Mouse (Mus musculus): ENCODE results near the gene 1700020D05Rik.

DNA sequence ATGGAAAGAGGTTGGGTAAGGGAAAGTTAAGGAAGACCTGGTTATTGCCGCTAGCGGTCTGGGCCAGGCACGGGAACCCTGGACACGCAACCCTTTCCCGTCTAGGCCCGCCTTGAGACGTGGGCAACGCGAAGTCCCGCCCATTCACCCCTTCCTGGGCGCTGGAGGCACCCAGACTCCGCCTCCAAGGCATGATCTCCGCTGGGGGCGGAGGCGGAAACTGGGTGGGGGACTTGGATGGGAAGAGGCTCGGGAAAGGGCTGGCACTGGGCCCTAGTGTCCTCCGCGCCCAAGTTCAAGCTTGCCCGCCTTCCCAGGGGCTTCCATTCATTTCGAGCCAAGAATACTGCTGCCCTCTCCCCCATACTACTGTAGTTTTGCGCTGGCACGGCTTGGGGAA, 29.9 kb downstream of the 1700020D05Rik start, which contains the start of gene Efemp2:
- no peak for TF ChIP-seq CTCF (IDR thresholded peaks at IDR 0.05; ENCODE audit: control insufficient read depth, insufficient read depth, insufficient read length)
- no peak for TF ChIP-seq USF1 (IDR thresholded peaks at IDR 0.05; ENCODE audit: low read depth)
- peak; percentile 69 for TF ChIP-seq MAX (IDR thresholded peaks at IDR 0.05)
- no peak for TF ChIP-seq MYOD1 (IDR thresholded peaks at IDR 0.05; ENCODE audit: control insufficient read depth, insufficient read length, low read depth)
